Mouse (Mus musculus): ENCODE results near the gene Spag6.

DNA sequence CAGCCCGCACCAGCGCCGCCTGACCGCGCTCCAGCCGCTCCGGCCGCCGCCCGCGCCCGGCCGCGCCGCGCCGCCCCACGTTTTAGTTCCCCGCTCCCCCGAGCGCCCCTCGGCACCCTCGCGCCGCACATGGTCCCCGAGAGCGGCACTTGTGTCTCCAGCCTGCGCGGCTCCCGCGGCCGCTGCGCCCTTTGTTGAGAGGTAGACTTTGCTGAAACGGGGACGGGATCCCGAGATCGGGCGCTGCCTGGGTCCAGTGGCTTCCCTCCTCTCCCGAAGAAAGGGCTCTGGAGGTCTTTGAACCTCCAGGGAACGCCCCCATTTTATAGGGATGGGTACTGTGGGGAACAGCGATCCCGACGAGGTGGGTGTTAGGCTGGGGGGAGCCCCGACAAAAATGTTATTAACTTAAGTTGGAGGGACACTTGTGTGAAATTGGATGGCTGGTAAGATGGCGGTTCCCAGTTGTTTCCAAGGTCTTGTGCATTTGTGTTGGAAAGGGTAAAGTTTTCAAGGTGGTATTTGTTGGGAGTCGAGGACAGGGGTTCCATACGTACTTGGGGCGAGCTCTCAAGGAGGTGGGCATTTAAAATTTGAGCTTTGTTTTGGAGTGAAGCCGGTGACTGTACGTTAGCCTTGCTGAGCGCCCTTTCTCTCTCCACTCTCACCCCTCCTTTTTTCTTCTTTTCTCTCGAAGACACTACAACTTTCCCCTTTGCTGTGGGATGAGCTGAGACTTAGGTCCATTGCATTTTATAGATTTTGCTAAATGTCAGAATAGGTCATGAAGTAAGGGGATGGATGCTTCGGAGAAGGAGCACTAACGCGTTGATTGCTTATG, 16.0 kb upstream of the Spag6 start:
- no peak for TF ChIP-seq MAFK (IDR thresholded peaks at IDR 0.05; ENCODE audit: insufficient read depth, low read depth, low read length)
- TF ChIP-seq ZC3H11A (IDR thresholded peaks at IDR 0.05; ENCODE audit: borderline replicate concordance, low read depth, low read length) = no peak
- no peak for TF ChIP-seq HCFC1 (IDR thresholded peaks at IDR 0.05; ENCODE audit: borderline replicate concordance, insufficient read depth, low read length)
- TF ChIP-seq CHD2 (IDR thresholded peaks at IDR 0.05; ENCODE audit: low read depth, low read length) = no peak
